Mouse (Mus musculus): Measurements from ENCODE around the gene Ifitm2. TPM values are rescaled to one million over a fixed set of nuclear protein-coding genes. Genes with fewer than 3 reads are reported as not detected.
"Not testable (repeated sequence)": the region's sequence is repeated elsewhere in the genome, so short reads cannot be mapped to it uniquely, and the experiment has no call there.

Gene Ifitm2
- polyA plus RNA-seq, 1 experiment from 2014 or later: 383 TPM

DNA sequence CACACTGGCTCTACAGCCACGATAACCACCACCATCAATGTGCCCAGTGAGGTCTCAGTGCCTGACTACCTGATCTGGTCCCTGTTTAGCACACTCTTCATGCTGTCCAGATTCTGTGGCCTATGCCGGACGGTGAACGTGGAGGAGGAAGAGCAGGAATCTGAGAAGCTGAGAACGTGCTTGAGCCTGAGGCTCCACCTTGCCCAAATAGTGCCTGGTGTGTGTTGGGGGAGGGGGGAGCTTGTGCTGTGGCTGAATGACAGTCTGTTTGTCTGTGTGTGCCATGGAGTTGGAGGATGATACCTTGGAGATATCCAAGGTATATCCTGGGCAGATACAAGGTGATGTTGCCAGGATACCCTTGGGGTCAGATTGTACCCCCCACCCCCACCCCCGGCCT, 34.4 kb upstream of the Ifitm2 start:
- H3K27ac ChIP-seq (ENCODE audit: low read depth, low read length): no peak overlapping the region
- no peaks in the 10 kb centered on the region for H3K9me3 ChIP-seq (ENCODE audit: control insufficient read depth, low read length)
- no peaks in the 10 kb centered on the region for H3K36me3 ChIP-seq (ENCODE audit: control insufficient read depth, insufficient read depth, low read length)
- H3K27me3 ChIP-seq (ENCODE audit: control insufficient read depth, insufficient read depth, low read length): no peaks in the 10 kb centered on the region
- H3K4me2 ChIP-seq (ENCODE audit: low read depth): no peak overlapping the region
- H3K4me1 ChIP-seq (ENCODE audit: control insufficient read depth, insufficient read depth, low read length): no peaks in the 10 kb centered on the region; the same call in 1 of the 2 replicates
- ATAC-seq (ENCODE audit: insufficient read depth, low FRiP score, low TSS enrichment) (no peak), DNase-seq (ENCODE audit: low spot score) (no peak)
- no peak overlapping the region for H3K4me3 ChIP-seq (ENCODE audit: low read depth, low read length)
- H3K9ac ChIP-seq (ENCODE audit: low read length): no peak overlapping the region
- WGBS: 77% methylated on average over 6 of the region's 6 CpGs

DNA sequence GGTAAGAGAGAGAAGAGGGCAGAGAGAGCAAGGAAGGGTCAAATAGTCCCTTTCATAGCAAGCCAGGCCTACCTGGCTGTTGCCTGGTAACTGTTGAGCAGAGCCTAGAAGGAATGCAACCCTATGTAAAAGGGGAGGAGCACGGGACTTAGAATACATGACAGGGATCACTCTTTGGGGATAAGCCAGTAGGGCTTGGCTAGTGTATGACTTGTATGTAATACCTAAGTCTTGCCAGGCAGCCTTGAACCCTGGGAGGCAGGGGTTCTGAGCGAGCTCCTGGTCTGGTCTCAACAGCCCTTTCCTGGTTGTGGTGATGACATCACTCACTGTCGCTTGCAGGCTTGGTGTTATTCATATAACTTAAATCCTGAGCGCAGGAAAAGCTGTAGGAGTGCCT, 33.2 kb upstream of the Ifitm2 start:
- Histone ChIP-seq H3K27me3 (ENCODE audit: control insufficient read depth, insufficient read depth, low read length) (no peaks in the 10 kb centered on the region), H3K36me3 (ENCODE audit: control insufficient read depth, insufficient read depth, low read length) (no peaks in the 10 kb centered on the region), H3K4me1 (ENCODE audit: control insufficient read depth, insufficient read depth, low read length) (no peaks in the 10 kb centered on the region; the same call in 1 of the 2 replicates), H3K27ac (ENCODE audit: low read depth, low read length) (no peak overlapping the region), H3K4me2 (ENCODE audit: low read depth) (no peak overlapping the region), H3K9ac (ENCODE audit: low read length) (no peak overlapping the region), H3K9me3 (ENCODE audit: control insufficient read depth, low read length) (no peaks in the 10 kb centered on the region), H3K4me3 (ENCODE audit: low read depth, low read length) (no peak overlapping the region)
- DNase-seq (ENCODE audit: low spot score) (no peak), ATAC-seq (ENCODE audit: insufficient read depth, low FRiP score, low TSS enrichment) (no peak)
- WGBS: 77% methylated on average over 4 of the region's 4 CpGs

DNA sequence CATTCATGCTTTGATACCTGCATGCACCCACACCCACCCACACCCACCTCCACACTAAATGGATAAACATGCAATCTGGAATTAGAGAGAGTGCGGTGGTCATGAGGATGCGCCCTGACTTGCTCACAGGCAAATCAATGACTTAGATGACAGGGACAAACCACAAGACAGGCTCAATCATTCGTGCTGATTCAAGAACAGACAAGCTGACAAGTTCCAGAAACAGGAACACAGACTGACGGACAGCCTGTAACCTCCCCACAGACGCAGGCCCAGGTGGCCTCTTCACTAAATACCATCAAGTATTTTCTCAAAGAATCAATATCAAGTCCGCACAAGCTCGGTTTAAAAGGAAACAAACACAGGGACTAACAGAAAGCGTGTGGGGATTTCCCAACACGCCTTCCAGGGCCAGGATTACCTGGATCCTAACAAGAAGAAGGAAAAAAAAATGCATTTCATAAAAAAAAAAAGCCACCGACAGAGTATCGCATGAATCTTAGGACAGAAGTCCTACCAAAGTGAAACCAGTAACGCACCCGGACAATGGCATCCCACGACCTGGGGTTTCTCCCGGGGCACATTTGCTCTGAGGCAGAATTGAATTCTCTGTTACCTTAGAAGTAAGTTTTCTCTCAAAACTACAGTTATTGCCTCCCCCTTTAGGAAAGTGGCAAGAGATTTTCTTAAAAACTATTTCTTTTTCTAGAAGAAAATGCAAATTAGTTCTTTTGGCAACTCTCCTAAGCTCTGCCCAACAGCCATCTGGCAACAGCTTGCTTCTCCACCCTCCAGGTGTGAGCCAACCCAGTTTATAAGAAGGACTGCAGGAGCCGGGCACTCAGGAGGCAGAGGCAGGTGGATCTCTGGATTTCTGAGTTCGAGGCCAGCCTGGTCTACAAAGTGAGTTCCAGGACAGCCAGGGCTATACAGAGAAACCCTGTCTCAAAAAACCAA, 31.7 kb upstream of the Ifitm2 start:
- DNase-seq (ENCODE audit: low spot score) (no peak), ATAC-seq (ENCODE audit: insufficient read depth, low FRiP score, low TSS enrichment) (no peak)
- Histone ChIP-seq H3K27me3 (ENCODE audit: control insufficient read depth, insufficient read depth, low read length) (no peaks in the 10 kb centered on the region), H3K4me1 (ENCODE audit: control insufficient read depth, insufficient read depth, low read length) (no peaks in the 10 kb centered on the region; the same call in 1 of the 2 replicates), H3K9me3 (ENCODE audit: control insufficient read depth, low read length) (no peaks in the 10 kb centered on the region), H3K4me3 (ENCODE audit: low read depth, low read length) (no peak overlapping the region), H3K4me2 (ENCODE audit: low read depth) (no peak overlapping the region), H3K36me3 (ENCODE audit: control insufficient read depth, insufficient read depth, low read length) (no peaks in the 10 kb centered on the region), H3K27ac (ENCODE audit: low read depth, low read length) (no peak overlapping the region), H3K9ac (ENCODE audit: low read length) (no peak overlapping the region)
- 89% methylated on average over 17 of the region's 17 CpGs for WGBS

DNA sequence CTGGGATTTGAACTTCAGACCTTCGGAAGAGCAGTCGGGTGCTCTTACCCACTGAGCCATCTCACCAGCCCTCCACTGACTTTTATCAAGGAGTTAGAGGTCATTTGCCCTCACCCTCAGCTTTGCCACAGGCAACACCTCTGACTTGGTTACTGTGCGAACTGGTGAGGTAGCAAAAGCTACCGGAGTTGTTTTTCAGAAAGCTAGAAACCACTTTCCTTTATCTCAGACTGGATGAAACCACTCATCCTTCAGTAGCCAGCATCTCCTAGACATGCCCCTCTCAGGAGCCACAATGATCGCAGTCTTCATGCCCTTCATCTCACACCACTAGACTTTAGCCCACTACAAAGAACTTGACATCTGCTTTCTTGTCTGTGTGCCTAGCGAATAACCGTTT, 27.2 kb upstream of the Ifitm2 start:
- H3K27ac ChIP-seq (ENCODE audit: low read depth, low read length): no peak overlapping the region
- H3K4me1 ChIP-seq (ENCODE audit: control insufficient read depth, insufficient read depth, low read length): no peaks in the 10 kb centered on the region
- no peak overlapping the region for H3K4me3 ChIP-seq (ENCODE audit: low read depth, low read length)
- no peaks in the 10 kb centered on the region for H3K9me3 ChIP-seq (ENCODE audit: control insufficient read depth, low read length)
- H3K36me3 ChIP-seq (ENCODE audit: control insufficient read depth, insufficient read depth, low read length): no peaks in the 10 kb centered on the region
- 94% methylated on average over 7 of the region's 7 CpGs for WGBS
- DNase-seq (ENCODE audit: low spot score) (no peak), ATAC-seq (ENCODE audit: insufficient read depth, low FRiP score, low TSS enrichment) (no peak)
- H3K27me3 ChIP-seq (ENCODE audit: control insufficient read depth, insufficient read depth, low read length): no peaks in the 10 kb centered on the region
- H3K9ac ChIP-seq (ENCODE audit: low read length): no peak overlapping the region
- no peak overlapping the region for H3K4me2 ChIP-seq (ENCODE audit: low read depth)

DNA sequence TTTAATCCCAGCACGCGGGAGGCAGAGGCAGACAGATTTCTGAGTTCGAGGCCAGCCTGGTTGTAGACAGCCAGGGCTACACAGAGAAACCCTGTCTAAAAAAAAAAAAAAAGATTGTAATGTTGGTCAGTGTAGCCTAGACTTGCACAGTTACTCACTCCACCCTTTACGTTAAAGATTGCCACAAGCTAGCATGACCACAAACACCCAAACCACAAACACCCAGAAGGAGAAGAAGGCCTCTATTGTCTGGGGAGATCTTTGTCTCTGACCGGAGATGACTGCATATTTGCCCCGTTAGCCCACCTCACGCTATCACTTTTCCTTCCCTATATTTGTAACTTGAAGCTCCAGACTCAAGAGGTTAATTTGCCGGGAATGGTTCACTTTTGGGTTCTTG, 25.9 kb upstream of the Ifitm2 start:
- Histone ChIP-seq H3K27ac (ENCODE audit: low read depth, low read length) (no peak overlapping the region), H3K9me3 (ENCODE audit: control insufficient read depth, low read length) (no peaks in the 10 kb centered on the region), H3K9ac (ENCODE audit: low read length) (no peak overlapping the region), H3K4me2 (ENCODE audit: low read depth) (no peak overlapping the region), H3K27me3 (ENCODE audit: control insufficient read depth, insufficient read depth, low read length) (no peaks in the 10 kb centered on the region), H3K4me1 (ENCODE audit: control insufficient read depth, insufficient read depth, low read length) (no peaks in the 10 kb centered on the region), H3K36me3 (ENCODE audit: control insufficient read depth, insufficient read depth, low read length) (no peaks in the 10 kb centered on the region), H3K4me3 (ENCODE audit: low read depth, low read length) (no peak overlapping the region)
- WGBS: 92% methylated on average over 8 of the region's 8 CpGs
- DNase-seq (ENCODE audit: low spot score): no peak
- no peak for ATAC-seq (ENCODE audit: insufficient read depth, low FRiP score, low TSS enrichment)

DNA sequence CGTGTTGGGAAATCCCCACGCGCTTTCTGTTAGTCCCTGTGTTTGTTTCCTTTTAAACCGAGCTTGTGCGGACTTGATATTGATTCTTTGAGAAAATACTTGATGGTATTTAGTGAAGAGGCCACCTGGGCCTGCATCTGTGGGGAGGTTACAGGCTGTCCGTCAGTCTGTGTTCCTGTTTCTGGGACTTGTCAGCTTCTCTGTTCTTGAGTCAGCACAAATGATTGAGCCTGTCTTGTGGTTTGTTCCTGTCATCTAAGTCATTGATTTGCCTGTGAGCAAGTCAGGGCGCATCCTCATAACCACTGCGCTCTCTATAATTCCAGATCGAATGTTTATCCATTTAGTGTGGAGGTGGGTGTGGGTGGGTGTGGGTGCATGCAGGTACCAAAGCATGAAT, 20.9 kb upstream of the Ifitm2 start:
- H3K4me3 ChIP-seq (ENCODE audit: low read depth, low read length); H3K4me1 ChIP-seq (ENCODE audit: control insufficient read depth, insufficient read depth, low read length); H3K27ac ChIP-seq (ENCODE audit: low read depth, low read length); H3K36me3 ChIP-seq (ENCODE audit: control insufficient read depth, insufficient read depth, low read length); DNase-seq (ENCODE audit: low spot score); H3K9me3 ChIP-seq (ENCODE audit: control insufficient read depth, low read length); ATAC-seq (ENCODE audit: insufficient read depth, low FRiP score, low TSS enrichment); H3K4me2 ChIP-seq (ENCODE audit: low read depth); H3K27me3 ChIP-seq (ENCODE audit: control insufficient read depth, insufficient read depth, low read length); H3K9ac ChIP-seq (ENCODE audit: low read length): not testable (repeated sequence)
- 91% methylated on average over 9 of the region's 9 CpGs for WGBS

DNA sequence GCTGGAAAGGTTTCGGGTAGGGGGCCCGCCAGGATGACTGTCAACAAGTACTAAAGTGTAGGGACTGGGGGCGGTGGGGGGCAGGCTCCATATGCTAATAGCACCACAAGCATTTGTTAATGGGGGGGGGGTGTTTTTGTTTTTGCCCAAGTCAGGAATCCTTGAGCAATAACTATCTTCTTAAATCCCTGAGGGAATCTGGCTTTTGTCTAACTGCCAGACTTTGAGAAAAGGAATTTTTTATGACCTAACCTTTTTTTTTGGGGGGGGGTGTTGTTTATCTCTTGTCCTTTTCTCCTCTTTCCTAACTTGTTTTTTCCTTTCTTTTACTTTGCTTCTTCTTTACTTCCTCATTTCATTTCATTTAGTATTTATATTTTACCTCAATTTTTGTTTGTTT, 19.7 kb upstream of the Ifitm2 start:
- Histone ChIP-seq H3K36me3 (ENCODE audit: control insufficient read depth, insufficient read depth, low read length) (no peaks in the 10 kb centered on the region), H3K9ac (ENCODE audit: low read length) (no peak overlapping the region), H3K4me1 (ENCODE audit: control insufficient read depth, insufficient read depth, low read length) (0 out of 2 replicates have a peak, but pooled peaks cover 2% of the 10 kb centered on the region), H3K27me3 (ENCODE audit: control insufficient read depth, insufficient read depth, low read length) (no peaks in the 10 kb centered on the region), H3K4me2 (ENCODE audit: low read depth) (no peak overlapping the region), H3K27ac (ENCODE audit: low read depth, low read length) (no peak overlapping the region), H3K4me3 (ENCODE audit: low read depth, low read length) (no peak overlapping the region), H3K9me3 (ENCODE audit: control insufficient read depth, low read length) (no peaks in the 10 kb centered on the region)
- DNase-seq (ENCODE audit: low spot score): no peak
- ATAC-seq (ENCODE audit: insufficient read depth, low FRiP score, low TSS enrichment): no peak
- 22% methylated on average over 3 of the region's 3 CpGs for WGBS

DNA sequence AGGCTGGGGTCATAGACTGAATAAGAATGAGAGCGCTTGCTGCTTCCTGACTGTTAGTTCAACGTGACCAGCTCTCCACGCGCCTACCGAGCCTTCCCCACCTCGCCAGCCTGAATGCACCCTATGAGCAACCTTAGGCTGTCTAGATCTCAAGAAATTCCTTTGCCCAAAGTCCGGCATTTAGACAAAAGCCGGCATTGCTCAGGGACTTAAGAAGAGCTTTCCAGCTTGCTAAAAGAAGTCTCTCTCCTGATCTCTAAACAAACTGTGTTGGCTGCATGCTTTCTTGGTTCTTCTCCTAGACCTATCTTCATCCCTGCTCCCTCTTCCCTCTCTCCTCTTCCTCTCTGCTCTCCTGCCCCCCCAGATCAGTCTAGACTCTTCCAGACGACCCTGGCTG, 19.2 kb upstream of the Ifitm2 start:
- H3K9ac ChIP-seq (ENCODE audit: low read length): no peak overlapping the region
- no peak for ATAC-seq (ENCODE audit: insufficient read depth, low FRiP score, low TSS enrichment)

More for the DNA sequence above, 19.2 kb upstream of the Ifitm2 start:
- DNase-seq (ENCODE audit: low spot score): no peak
- 0 out of 2 replicates have a peak, but pooled peaks cover 2% of the 10 kb centered on the region for H3K4me1 ChIP-seq (ENCODE audit: control insufficient read depth, insufficient read depth, low read length)
- no peaks in the 10 kb centered on the region for H3K36me3 ChIP-seq (ENCODE audit: control insufficient read depth, insufficient read depth, low read length)
- H3K9me3 ChIP-seq (ENCODE audit: control insufficient read depth, low read length): no peaks in the 10 kb centered on the region
- 19% methylated on average over 9 of the region's 9 CpGs for WGBS
- H3K4me2 ChIP-seq (ENCODE audit: low read depth): no peak overlapping the region
- H3K27ac ChIP-seq (ENCODE audit: low read depth, low read length): no peak overlapping the region
- H3K4me3 ChIP-seq (ENCODE audit: low read depth, low read length): no peak overlapping the region
- no peaks in the 10 kb centered on the region for H3K27me3 ChIP-seq (ENCODE audit: control insufficient read depth, insufficient read depth, low read length)

All from neural tube, embryonic 11.5 days (tissue).